Mouse (Mus musculus): ENCODE data around the gene Itpr3.

The Itpr3 gene

GRCm38 (mm10) chr17:27150871-27151270 lies 93.8 kb downstream of the Itpr3 start:
- no peak for DNase-seq

- DNase-seq: no peak
Measured at GRCm38 (mm10) chr17:27151411-27151810, 94.3 kb downstream of the Itpr3 start.

GRCm38 (mm10) chr17:27152976-27153723 lies 96.0 kb downstream of the Itpr3 start:
- DNase-seq: no peak

GRCm38 (mm10) chr17:27153773-27154193 lies 96.7 kb downstream of the Itpr3 start:
- no peak for DNase-seq

- DNase-seq: no peak
Measured at GRCm38 (mm10) chr17:27154256-27154655, 97.2 kb downstream of the Itpr3 start.

- DNase-seq: no peak
Measured at GRCm38 (mm10) chr17:27154881-27155280, 97.8 kb downstream of the Itpr3 start.

- DNase-seq: no peak
Measured at GRCm38 (mm10) chr17:27155752-27156151, 98.6 kb downstream of the Itpr3 start.

- DNase-seq: no peak
Measured at GRCm38 (mm10) chr17:27158439-27158838, 101.3 kb downstream of the Itpr3 start.

- DNase-seq: no peak
Measured at GRCm38 (mm10) chr17:27159169-27159568, 102.1 kb downstream of the Itpr3 start.

GRCm38 (mm10) chr17:27160905-27161304 lies 103.8 kb downstream of the Itpr3 start:
- no peak for DNase-seq

GRCm38 (mm10) chr17:27165054-27165773 lies 108.1 kb downstream of the Itpr3 start:
- DNase-seq: peak; percentile 72

- DNase-seq: no peak
Measured at GRCm38 (mm10) chr17:27166901-27167300, 109.8 kb downstream of the Itpr3 start.

- DNase-seq: no peak
Measured at GRCm38 (mm10) chr17:27167545-27167944, 110.4 kb downstream of the Itpr3 start, which contains the start of gene Ip6k3. Ip6k3 (minus strand) TSS chr17:27167795.

GRCm38 (mm10) chr17:27168569-27168968 lies 111.5 kb downstream of the Itpr3 start:
- no peak for DNase-seq

- DNase-seq: peak; percentile 50
Measured at GRCm38 (mm10) chr17:27169952-27170695, 113.0 kb downstream of the Itpr3 start.

GRCm38 (mm10) chr17:27171121-27171520 lies 114.0 kb downstream of the Itpr3 start:
- DNase-seq: no peak

All from embryo, embryonic 11 days (tissue).